Mouse (Mus musculus) heart, embryonic 13.5 days (tissue): Measurements from ENCODE around the gene Cyp39a1. TPM values are rescaled to one million over a fixed set of nuclear protein-coding genes. Genes with fewer than 3 reads are reported as not detected.
A peak's percentile ranks its signal among the peaks of the same experiment; 100 is the strongest.

ENCODE experiments used
- ATAC-seq: fragments of 200-750 bp; cut with Nextera tagmentation; 2 replicates; pipeline ENCODE4 v1.8.0; 2017; ENCODE audit warnings: moderate TSS enrichment; ENCODE audit not compliant: insufficient number of reproducible peaks, low FRiP score, low TSS enrichment; ENCODE audit errors: extremely low read depth
- H3K27ac ChIP-seq: fragments of 300-500 bp; sonication (generic); replicated peaks from 2 replicates; pipeline ENCODE4 v1.5.1; 2015; ENCODE audit warnings: moderate library complexity, mild to moderate bottlenecking, inconsistent platforms
- H3K27me3 ChIP-seq: fragments of 300-500 bp; sonication (generic); replicated peaks from 2 replicates; pipeline ENCODE4 v1.6.1; 2015; ENCODE audit warnings: mild to moderate bottlenecking, inconsistent platforms
- H3K36me3 ChIP-seq: fragments of 300-500 bp; sonication (generic); 2 replicates; pipeline ENCODE4 v1.6.1; 2015; ENCODE audit warnings: mild to moderate bottlenecking, inconsistent platforms
- H3K4me1 ChIP-seq: fragments of 300-500 bp; sonication (generic); 2 replicates; pipeline ENCODE4 v1.6.1; 2015; ENCODE audit warnings: inconsistent platforms
- H3K4me2 ChIP-seq: fragments of 300-500 bp; sonication (generic); 2 replicates; pipeline ENCODE4 v1.6.1; 2015; ENCODE audit warnings: inconsistent platforms, mild to moderate bottlenecking, moderate library complexity
- H3K4me3 ChIP-seq: fragments of 300-500 bp; sonication (generic); 2 replicates; pipeline ENCODE4 v1.5.1; 2015; ENCODE audit warnings: moderate library complexity, mild to moderate bottlenecking, inconsistent platforms
- H3K9ac ChIP-seq: fragments of 300-500 bp; sonication (generic); 2 replicates; pipeline ENCODE4 v1.6.1; 2015; ENCODE audit warnings: inconsistent platforms, mild to moderate bottlenecking, moderate library complexity
- H3K9me3 ChIP-seq: fragments of 300-500 bp; sonication (generic); 2 replicates; pipeline ENCODE4 v1.6.1; 2016; ENCODE audit warnings: inconsistent platforms
- WGBS: fragments of 180-500 bp; shearing (Covaris S2); methylation state at CpG from one replicate; pipeline ENCODE4 v1.1.7; 2015; ENCODE audit warnings: mixed read lengths; 5-methylcytosine and 5-hydroxymethylcytosine counted together
- polyA plus RNA-seq: library from polyadenylated mRNA; unstranded; fragments of >200 nt; fragmentation: Nextera tagmentation; extraction: Ambion mirVana; gene quantifications from 2 replicates; pipeline ENCODE4 v1.2.1, GENCODE M21; 2015

Gene Cyp39a1
- polyA plus RNA-seq, 1 experiment from 2014 or later, result 38.6 TPM

- Histone ChIP-seq H3K4me2 (no peak overlapping the region), H3K36me3 (peaks cover 84% of the 10 kb centered on the region), H3K9me3 (no peaks in the 10 kb centered on the region), H3K27me3 (no peaks in the 10 kb centered on the region), H3K27ac (no peak overlapping the region), H3K4me3 (no peak overlapping the region), H3K4me1 (no peaks in the 10 kb centered on the region), H3K9ac (no peak overlapping the region)
- no peak for ATAC-seq
- WGBS, result 82% methylated on average over 5 of the region's 5 CpGs
Measured at GRCm38 (mm10) chr17:43684638-43685037, 17.4 kb downstream of the Cyp39a1 start.

GRCm38 (mm10) chr17:43689591-43689990 lies 22.4 kb downstream of the Cyp39a1 start:
- Histone ChIP-seq H3K4me1 (peaks cover 4% of the 10 kb centered on the region), H3K9me3 (no peaks in the 10 kb centered on the region), H3K4me3 (no peak overlapping the region), H3K4me2 (no peak overlapping the region), H3K36me3 (peaks cover 67% of the 10 kb centered on the region), H3K9ac (no peak overlapping the region), H3K27ac (no peak overlapping the region), H3K27me3 (no peaks in the 10 kb centered on the region)
- no peak for ATAC-seq
- 79% methylated on average over 9 of the region's 9 CpGs for WGBS

- Histone ChIP-seq H3K4me2 (no peak overlapping the region), H3K27ac (no peak overlapping the region), H3K4me1 (peaks cover 7% of the 10 kb centered on the region), H3K9me3 (no peaks in the 10 kb centered on the region; the same call in 1 of the 2 replicates), H3K27me3 (no peaks in the 10 kb centered on the region), H3K9ac (0 out of 2 replicates have a peak overlapping the region, but pooled peaks have one; percentile 19), H3K36me3 (peaks cover 35% of the 10 kb centered on the region), H3K4me3 (no peak overlapping the region)
- WGBS, result 44% methylated on average over 14 of the region's 14 CpGs
- no peak for ATAC-seq
Measured at GRCm38 (mm10) chr17:43698997-43699649, 31.9 kb downstream of the Cyp39a1 start.

GRCm38 (mm10) chr17:43701060-43701459 lies 33.8 kb downstream of the Cyp39a1 start:
- H3K9ac ChIP-seq, result no peak overlapping the region
- H3K4me2 ChIP-seq, result no peak overlapping the region
- H3K27ac ChIP-seq, result no peak overlapping the region
- H3K27me3 ChIP-seq, result no peaks in the 10 kb centered on the region
- H3K4me1 ChIP-seq, result peaks cover 7% of the 10 kb centered on the region
- H3K9me3 ChIP-seq, result no peaks in the 10 kb centered on the region; the same call in 1 of the 2 replicates
- no peak overlapping the region for H3K4me3 ChIP-seq
- peaks cover 19% of the 10 kb centered on the region for H3K36me3 ChIP-seq
- no peak for ATAC-seq
- 59% methylated on average over 6 of the region's 6 CpGs for WGBS

- Histone ChIP-seq H3K4me2 (no peak overlapping the region), H3K9me3 (no peaks in the 10 kb centered on the region), H3K27ac (no peak overlapping the region), H3K4me3 (no peak overlapping the region), H3K27me3 (no peaks in the 10 kb centered on the region), H3K4me1 (0 out of 2 replicates have a peak, but pooled peaks cover 3% of the 10 kb centered on the region), H3K9ac (no peak overlapping the region), H3K36me3 (peaks cover 27% of the 10 kb centered on the region)
- no peak for ATAC-seq
- WGBS, result 79% methylated on average over 12 of the region's 12 CpGs
Measured at GRCm38 (mm10) chr17:43704216-43704930, 37.1 kb downstream of the Cyp39a1 start.

GRCm38 (mm10) chr17:43706749-43707148 lies 39.5 kb downstream of the Cyp39a1 start:
- Histone ChIP-seq H3K27me3 (no peaks in the 10 kb centered on the region), H3K27ac (no peak overlapping the region), H3K4me3 (no peak overlapping the region), H3K9me3 (no peaks in the 10 kb centered on the region), H3K4me2 (no peak overlapping the region), H3K4me1 (peaks cover 10% of the 10 kb centered on the region), H3K9ac (no peak overlapping the region), H3K36me3 (peaks cover 36% of the 10 kb centered on the region)
- WGBS, result 84% methylated on average over 3 of the region's 3 CpGs
- ATAC-seq, result no peak

GRCm38 (mm10) chr17:43707254-43707653 lies 40.0 kb downstream of the Cyp39a1 start:
- 60% methylated on average over 3 of the region's 3 CpGs for WGBS
- H3K4me1 ChIP-seq, result peaks cover 15% of the 10 kb centered on the region
- no peak for ATAC-seq
- H3K4me3 ChIP-seq, result no peak overlapping the region
- no peaks in the 10 kb centered on the region for H3K9me3 ChIP-seq
- no peak overlapping the region for H3K4me2 ChIP-seq
- peaks cover 32% of the 10 kb centered on the region for H3K36me3 ChIP-seq
- no peak overlapping the region for H3K9ac ChIP-seq
- H3K27ac ChIP-seq, result no peak overlapping the region
- no peaks in the 10 kb centered on the region for H3K27me3 ChIP-seq

- no peak for ATAC-seq
- peaks cover 21% of the 10 kb centered on the region for H3K36me3 ChIP-seq
- H3K4me1 ChIP-seq, result peaks cover 33% of the 10 kb centered on the region
- H3K27me3 ChIP-seq, result no peaks in the 10 kb centered on the region
- no peak overlapping the region for H3K9ac ChIP-seq
- peak overlapping the region; percentile 72 for H3K27ac ChIP-seq
- H3K4me2 ChIP-seq, result no peak overlapping the region
- H3K4me3 ChIP-seq, result no peak overlapping the region
- WGBS, result 54% methylated on average over 7 of the region's 7 CpGs
- no peaks in the 10 kb centered on the region for H3K9me3 ChIP-seq
Measured at GRCm38 (mm10) chr17:43711557-43712352, 44.5 kb downstream of the Cyp39a1 start.

GRCm38 (mm10) chr17:43714191-43714590 lies 47.0 kb downstream of the Cyp39a1 start:
- 18% methylated on average over 3 of the region's 3 CpGs for WGBS
- Histone ChIP-seq H3K27me3 (no peaks in the 10 kb centered on the region), H3K4me3 (no peak overlapping the region), H3K9me3 (no peaks in the 10 kb centered on the region), H3K4me1 (peaks cover 38% of the 10 kb centered on the region), H3K36me3 (peaks cover 14% of the 10 kb centered on the region), H3K9ac (no peak overlapping the region; the same call in 1 of the 2 replicates), H3K27ac (peak overlapping the region; percentile 74), H3K4me2 (peak overlapping the region; percentile 15; the same call in 1 of the 2 replicates)
- no peak for ATAC-seq

GRCm38 (mm10) chr17:43716601-43717000 lies 49.4 kb downstream of the Cyp39a1 start:
- Histone ChIP-seq H3K4me2 (no peak overlapping the region), H3K9ac (no peak overlapping the region), H3K27ac (no peak overlapping the region), H3K4me1 (peaks cover 39% of the 10 kb centered on the region), H3K27me3 (no peaks in the 10 kb centered on the region), H3K9me3 (no peaks in the 10 kb centered on the region), H3K36me3 (no peaks in the 10 kb centered on the region), H3K4me3 (no peak overlapping the region)
- 75% methylated on average over 7 of the region's 7 CpGs for WGBS
- ATAC-seq, result no peak

- Histone ChIP-seq H3K4me1 (peaks cover 25% of the 10 kb centered on the region), H3K9ac (no peak overlapping the region), H3K27me3 (no peaks in the 10 kb centered on the region), H3K27ac (peak overlapping the region; percentile 12; the same call in 1 of the 2 replicates), H3K9me3 (peaks cover 6% of the 10 kb centered on the region; the same call in 1 of the 2 replicates), H3K4me3 (no peak overlapping the region), H3K4me2 (no peak overlapping the region), H3K36me3 (peaks cover 7% of the 10 kb centered on the region)
- WGBS, result 72% methylated on average over 3 of the region's 3 CpGs
- no peak for ATAC-seq
Measured at GRCm38 (mm10) chr17:43719401-43719800, 52.2 kb downstream of the Cyp39a1 start.
